Mouse (Mus musculus): ENCODE data around the gene Nos1. TPM values are rescaled to one million over a fixed set of nuclear protein-coding genes. Genes with fewer than 3 reads are reported as not detected.

Nos1 gene
- total and polyA plus RNA-seq, 2 experiments from 2014 or later, result 0.05 to 0.53 TPM

GRCm38 (mm10) chr5:117916906-117917305, 136.1 kb downstream of the Nos1 start:
- Histone ChIP-seq H3K36me3 (replicated peaks; ENCODE audit: control insufficient read depth, insufficient read depth, low read length) (no peaks in the 10 kb centered on the region), H3K9me3 (replicated peaks; ENCODE audit: control insufficient read depth, low read length) (no peaks in the 10 kb centered on the region), H3K4me2 (ENCODE audit: low read depth, low read length) (no peak overlapping the region), H3K4me3 (ENCODE audit: low read depth, low read length) (no peak overlapping the region), H3K9ac (replicated peaks; ENCODE audit: low read depth, low read length) (no peak overlapping the region), H3K27me3 (ENCODE audit: control insufficient read depth, insufficient read depth, low read length) (no peaks in the 10 kb centered on the region), H3K4me1 (ENCODE audit: control insufficient read depth, insufficient read depth) (no peaks in the 10 kb centered on the region), H3K27ac (ENCODE audit: low read depth) (no peak overlapping the region)
- no peak for ATAC-seq (ENCODE audit: insufficient read depth, low read depth)
- 59% methylated on average over 3 of the region's 3 CpGs for WGBS
- no peak for DNase-seq (ENCODE audit: low spot score)
- TF ChIP-seq EP300 (IDR thresholded peaks at IDR 0.05; ENCODE audit: low read depth) (no peak), CTCF (IDR thresholded peaks at IDR 0.05; ENCODE audit: low read depth) (no peak)

- ATAC-seq (ENCODE audit: insufficient read depth, low read depth), result no peak
- no peaks in the 10 kb centered on the region for H3K27me3 ChIP-seq (ENCODE audit: control insufficient read depth, insufficient read depth, low read length)
- no peak for DNase-seq (ENCODE audit: low spot score)
- H3K9ac ChIP-seq (replicated peaks; ENCODE audit: low read depth, low read length), result no peak overlapping the region
- H3K4me1 ChIP-seq (ENCODE audit: control insufficient read depth, insufficient read depth), result no peaks in the 10 kb centered on the region
- no peak overlapping the region for H3K4me3 ChIP-seq (ENCODE audit: low read depth, low read length)
- TF ChIP-seq EP300 (IDR thresholded peaks at IDR 0.05; ENCODE audit: low read depth) (no peak), CTCF (IDR thresholded peaks at IDR 0.05; ENCODE audit: low read depth) (no peak)
- H3K27ac ChIP-seq (ENCODE audit: low read depth), result no peak overlapping the region
- H3K4me2 ChIP-seq (ENCODE audit: low read depth, low read length), result no peak overlapping the region
- 78% methylated on average over 12 of the region's 12 CpGs for WGBS
- H3K9me3 ChIP-seq (replicated peaks; ENCODE audit: control insufficient read depth, low read length), result no peaks in the 10 kb centered on the region
- H3K36me3 ChIP-seq (replicated peaks; ENCODE audit: control insufficient read depth, insufficient read depth, low read length), result no peaks in the 10 kb centered on the region
Measured at GRCm38 (mm10) chr5:117921786-117922528, 141.1 kb downstream of the Nos1 start.

- ATAC-seq (ENCODE audit: insufficient read depth, low read depth), result no peak
- 19% methylated on average over 6 of the region's 6 CpGs for WGBS
- Histone ChIP-seq H3K9me3 (replicated peaks; ENCODE audit: control insufficient read depth, low read length) (no peaks in the 10 kb centered on the region), H3K4me3 (ENCODE audit: low read depth, low read length) (no peak overlapping the region), H3K9ac (replicated peaks; ENCODE audit: low read depth, low read length) (no peak overlapping the region), H3K36me3 (replicated peaks; ENCODE audit: control insufficient read depth, insufficient read depth, low read length) (no peaks in the 10 kb centered on the region), H3K4me1 (ENCODE audit: control insufficient read depth, insufficient read depth) (no peaks in the 10 kb centered on the region), H3K27ac (ENCODE audit: low read depth) (no peak overlapping the region), H3K4me2 (ENCODE audit: low read depth, low read length) (no peak overlapping the region), H3K27me3 (ENCODE audit: control insufficient read depth, insufficient read depth, low read length) (no peaks in the 10 kb centered on the region)
- TF ChIP-seq EP300 (IDR thresholded peaks at IDR 0.05; ENCODE audit: low read depth) (no peak), CTCF (IDR thresholded peaks at IDR 0.05; ENCODE audit: low read depth) (peak; percentile 13; the same call in 1 of the 2 replicates)
- no peak for DNase-seq (ENCODE audit: low spot score)
Measured at GRCm38 (mm10) chr5:117923688-117924087, 142.9 kb downstream of the Nos1 start.

- Histone ChIP-seq H3K9ac (replicated peaks; ENCODE audit: low read depth, low read length) (no peak overlapping the region), H3K4me3 (ENCODE audit: low read depth, low read length) (no peak overlapping the region), H3K9me3 (replicated peaks; ENCODE audit: control insufficient read depth, low read length) (no peaks in the 10 kb centered on the region), H3K27me3 (ENCODE audit: control insufficient read depth, insufficient read depth, low read length) (no peaks in the 10 kb centered on the region), H3K4me1 (ENCODE audit: control insufficient read depth, insufficient read depth) (no peaks in the 10 kb centered on the region), H3K27ac (ENCODE audit: low read depth) (no peak overlapping the region), H3K4me2 (ENCODE audit: low read depth, low read length) (no peak overlapping the region), H3K36me3 (replicated peaks; ENCODE audit: control insufficient read depth, insufficient read depth, low read length) (no peaks in the 10 kb centered on the region)
- WGBS, result 93% methylated on average over 2 of the region's 2 CpGs
- ATAC-seq (ENCODE audit: insufficient read depth, low read depth), result no peak
- no peak for TF ChIP-seq CTCF (IDR thresholded peaks at IDR 0.05; ENCODE audit: low read depth)
- TF ChIP-seq EP300 (IDR thresholded peaks at IDR 0.05; ENCODE audit: low read depth), result no peak
- no peak for DNase-seq (ENCODE audit: low spot score)
Measured at GRCm38 (mm10) chr5:117928553-117928952, 147.7 kb downstream of the Nos1 start.

- TF ChIP-seq EP300 (IDR thresholded peaks at IDR 0.05; ENCODE audit: low read depth) (no peak), CTCF (IDR thresholded peaks at IDR 0.05; ENCODE audit: low read depth) (no peak)
- no peaks in the 10 kb centered on the region for H3K4me1 ChIP-seq (ENCODE audit: control insufficient read depth, insufficient read depth)
- no peak overlapping the region for H3K4me2 ChIP-seq (ENCODE audit: low read depth, low read length)
- no peak overlapping the region for H3K4me3 ChIP-seq (ENCODE audit: low read depth, low read length)
- no peaks in the 10 kb centered on the region for H3K9me3 ChIP-seq (replicated peaks; ENCODE audit: control insufficient read depth, low read length)
- H3K9ac ChIP-seq (replicated peaks; ENCODE audit: low read depth, low read length), result no peak overlapping the region
- no peak overlapping the region for H3K27ac ChIP-seq (ENCODE audit: low read depth)
- peaks cover 12% of the 10 kb centered on the region; the same call in 1 of the 2 replicates for H3K27me3 ChIP-seq (ENCODE audit: control insufficient read depth, insufficient read depth, low read length)
- DNase-seq (ENCODE audit: low spot score) (no peak), ATAC-seq (ENCODE audit: insufficient read depth, low read depth) (no peak)
- WGBS, result 56% methylated on average over 2 of the region's 2 CpGs
- no peaks in the 10 kb centered on the region for H3K36me3 ChIP-seq (replicated peaks; ENCODE audit: control insufficient read depth, insufficient read depth, low read length)
Measured at GRCm38 (mm10) chr5:117932222-117932621, 151.4 kb downstream of the Nos1 start.

- 1% methylated on average over 9 of the region's 9 CpGs for WGBS
- H3K4me1 ChIP-seq (ENCODE audit: control insufficient read depth, insufficient read depth), result no peaks in the 10 kb centered on the region
- H3K27me3 ChIP-seq (ENCODE audit: control insufficient read depth, insufficient read depth, low read length), result peaks cover 12% of the 10 kb centered on the region; the same call in 1 of the 2 replicates
- H3K27ac ChIP-seq (ENCODE audit: low read depth), result no peak overlapping the region
- H3K9ac ChIP-seq (replicated peaks; ENCODE audit: low read depth, low read length), result no peak overlapping the region
- no peaks in the 10 kb centered on the region for H3K36me3 ChIP-seq (replicated peaks; ENCODE audit: control insufficient read depth, insufficient read depth, low read length)
- peak; percentile 47; the same call in 1 of the 2 replicates for ATAC-seq (ENCODE audit: insufficient read depth, low read depth)
- H3K4me2 ChIP-seq (ENCODE audit: low read depth, low read length), result no peak overlapping the region
- H3K9me3 ChIP-seq (replicated peaks; ENCODE audit: control insufficient read depth, low read length), result no peaks in the 10 kb centered on the region
- peak; percentile 68 for DNase-seq (ENCODE audit: low spot score)
- TF ChIP-seq EP300 (IDR thresholded peaks at IDR 0.05; ENCODE audit: low read depth), result no peak
- TF ChIP-seq CTCF (IDR thresholded peaks at IDR 0.05; ENCODE audit: low read depth), result peak; percentile 74
- no peak overlapping the region for H3K4me3 ChIP-seq (ENCODE audit: low read depth, low read length)
Measured at GRCm38 (mm10) chr5:117932862-117933261, 152.0 kb downstream of the Nos1 start.

All from heart, postnatal 0 days (tissue).